Mouse (Mus musculus) thymus, postnatal 10 days (tissue): ENCODE data around the gene Gamt.
"Not testable (repeated sequence)": the region's sequence is repeated elsewhere in the genome, so short reads cannot be mapped to it uniquely, and the experiment has no call there.

ENCODE experiments used
- DNase-seq, 2 experiments: peaks; one replicate each; pipeline ENCODE4 v3.0.0; 2021; ENCODE audit warnings: low spot score in 2 of 2

Gamt gene

DNA sequence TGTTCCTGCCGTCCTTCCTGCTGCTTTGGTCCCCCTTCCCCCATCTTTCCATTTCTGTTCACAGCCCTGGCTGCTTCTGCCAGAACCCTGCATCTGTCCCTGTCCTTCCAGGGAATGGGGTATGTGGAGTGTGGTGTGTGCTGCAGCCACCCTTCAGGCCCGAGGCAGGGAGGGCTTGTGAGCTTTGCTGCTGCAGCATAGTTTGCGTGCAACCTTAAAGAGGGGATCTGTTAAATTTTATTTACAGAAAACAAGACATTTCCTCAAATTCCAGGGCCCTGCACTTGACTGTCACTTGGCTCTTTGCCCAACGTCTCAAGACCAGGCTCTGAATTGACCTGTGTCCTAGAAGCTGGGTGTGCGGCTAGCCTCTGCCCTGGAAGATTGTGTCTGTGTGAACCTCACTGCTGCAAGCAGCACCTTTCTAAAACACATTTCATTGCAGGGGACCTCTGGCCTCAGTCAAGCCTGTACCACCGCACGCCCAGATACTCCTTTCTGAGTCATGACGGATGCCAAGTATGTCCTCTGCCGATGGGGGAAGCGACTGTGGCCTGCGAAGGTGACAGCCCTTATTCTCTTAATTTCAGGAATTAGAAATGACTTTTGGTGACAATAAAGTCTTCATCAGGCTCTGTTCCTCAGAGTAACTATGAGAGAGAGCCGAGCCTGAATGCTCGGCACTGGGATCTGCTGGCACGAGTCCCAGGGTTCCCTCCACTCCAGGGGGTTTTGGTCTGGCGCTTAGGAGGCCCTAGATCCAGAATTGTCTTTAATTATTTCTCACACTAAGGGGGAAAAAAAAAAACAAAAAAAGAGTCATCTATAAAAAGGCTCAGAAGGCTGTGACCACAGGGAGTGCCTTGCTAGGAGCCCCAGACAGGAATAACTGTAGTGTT lies 32.7 kb downstream of the Gamt start:
- DNase-seq, result no peak

GRCm38 (mm10) chr10:80227166-80227539 lies 33.7 kb downstream of the Gamt start:
- DNase-seq, result no peak

DNA sequence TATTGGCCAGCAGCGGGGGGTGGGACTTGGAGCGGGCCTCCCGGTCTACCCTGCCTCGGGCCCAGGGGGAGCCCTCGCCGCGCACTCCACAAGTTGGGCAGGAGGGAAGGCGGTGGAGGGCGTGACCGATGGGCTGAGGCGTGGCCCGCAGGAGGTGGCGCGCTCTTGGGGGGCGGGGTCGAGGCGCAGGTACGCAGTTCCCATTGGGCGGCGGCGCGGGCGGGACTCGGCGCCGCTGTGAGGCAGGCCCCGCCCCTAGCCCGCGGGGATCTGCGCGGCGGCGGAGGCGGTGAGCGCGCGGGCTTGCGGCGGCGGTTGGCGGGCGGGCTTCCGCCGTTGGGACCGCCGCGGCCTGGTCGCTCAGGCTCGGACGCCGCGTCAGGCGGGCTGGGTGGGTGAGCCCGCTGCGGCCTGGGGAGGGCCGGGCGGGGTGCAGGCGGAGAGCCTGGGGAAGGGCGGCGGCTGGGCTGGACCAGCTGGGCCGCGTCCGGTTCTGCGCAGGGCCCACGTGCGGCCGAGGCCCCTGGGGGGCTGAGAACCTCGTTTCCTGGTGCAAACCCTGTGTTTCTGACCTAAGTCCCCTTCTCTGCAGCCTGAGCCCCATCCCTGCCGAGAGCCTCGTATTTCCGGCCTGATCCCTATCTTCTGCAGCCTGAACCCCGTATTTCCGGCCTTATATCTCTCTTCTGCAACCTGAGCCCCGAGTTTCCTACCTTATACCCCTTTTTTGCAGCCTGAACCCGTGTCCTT lies 34.2 kb downstream of the Gamt start, which contains the start of gene Mum1:
TSS of gene Mum1 (plus strand) at position 19 of the 750 bp plus-strand sequence.
- DNase-seq, result peak; percentile 99

GRCm38 (mm10) chr10:80226071-80226415 lies 34.8 kb downstream of the Gamt start:
- no peak for DNase-seq

- DNase-seq, result not testable (repeated sequence)
These were observed 37.7 kb downstream of the Gamt start for GRCm38 (mm10) chr10:80223137-80223536.

DNA sequence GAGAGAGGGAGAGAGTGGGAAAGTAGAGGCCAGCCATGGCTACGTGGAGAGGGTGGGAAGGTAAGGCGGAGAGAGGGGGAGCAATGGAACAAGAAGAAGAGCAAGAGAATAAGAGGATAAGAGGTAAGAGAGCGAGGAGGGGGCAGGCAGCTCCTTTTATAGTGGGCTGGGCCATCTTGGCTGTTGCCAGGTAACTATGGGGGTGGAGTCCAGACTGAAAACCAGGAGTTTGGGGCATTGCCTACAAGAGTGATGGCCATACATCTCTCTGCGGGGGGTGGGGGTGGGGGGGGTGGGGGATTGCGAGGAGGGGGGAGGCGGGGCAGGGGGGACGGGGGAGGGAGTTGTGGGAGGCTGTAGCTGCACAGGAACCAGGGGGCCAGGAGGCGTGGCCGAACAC lies 40.1 kb downstream of the Gamt start:
- no peak for DNase-seq

DNA sequence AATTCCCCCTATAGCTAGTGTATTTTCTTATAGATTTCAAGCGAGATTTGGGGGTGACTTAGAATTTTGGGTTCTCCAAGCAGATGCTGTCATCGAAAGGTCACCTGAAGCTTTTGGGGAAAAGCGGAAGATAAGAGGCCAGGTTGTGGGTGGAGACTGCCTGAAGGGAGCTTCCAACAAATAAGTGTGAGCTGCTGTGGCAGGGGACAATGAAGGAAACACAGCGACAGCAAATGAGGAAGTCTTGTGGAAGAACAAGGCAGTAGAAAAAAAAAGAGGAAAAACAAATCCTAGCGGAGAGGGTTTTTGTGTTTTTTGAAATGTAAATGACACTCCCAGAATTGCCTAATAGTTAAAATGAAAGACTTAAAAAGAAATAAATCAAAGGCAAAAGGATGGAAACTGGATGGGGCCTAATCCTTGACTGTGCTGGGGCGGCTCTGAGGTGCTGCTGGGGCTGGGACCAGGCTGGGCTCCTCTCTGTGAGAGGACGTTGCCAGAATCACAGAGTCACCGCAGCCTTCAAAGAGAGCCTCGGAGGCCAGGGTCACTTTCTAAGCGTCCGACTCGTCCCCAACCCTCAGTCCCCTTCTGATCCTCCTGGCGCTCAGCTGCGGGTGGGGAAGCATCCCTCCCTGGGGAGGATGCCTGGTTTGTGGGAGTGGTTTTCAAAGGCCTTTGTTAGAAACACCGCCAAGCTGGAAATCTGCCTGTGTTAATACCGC lies 45.6 kb downstream of the Gamt start:
- no peak for DNase-seq

GRCm38 (mm10) chr10:80211547-80212103 lies 49.2 kb downstream of the Gamt start:
- DNase-seq, result not testable (repeated sequence)

- no peak for DNase-seq
These were observed 51.9 kb downstream of the Gamt start for GRCm38 (mm10) chr10:80208841-80209371.

- DNase-seq, result no peak
These were observed 52.6 kb downstream of the Gamt start for GRCm38 (mm10) chr10:80208248-80208647.
